Mouse (Mus musculus) urinary bladder, postnatal 25 days (tissue): Measurements from ENCODE around the gene Tifa.

Experiments
- DNase-seq: peaks from one replicate; pipeline ENCODE4 v3.0.0; 2022; ENCODE audit warnings: low spot score

The Tifa gene

DNA sequence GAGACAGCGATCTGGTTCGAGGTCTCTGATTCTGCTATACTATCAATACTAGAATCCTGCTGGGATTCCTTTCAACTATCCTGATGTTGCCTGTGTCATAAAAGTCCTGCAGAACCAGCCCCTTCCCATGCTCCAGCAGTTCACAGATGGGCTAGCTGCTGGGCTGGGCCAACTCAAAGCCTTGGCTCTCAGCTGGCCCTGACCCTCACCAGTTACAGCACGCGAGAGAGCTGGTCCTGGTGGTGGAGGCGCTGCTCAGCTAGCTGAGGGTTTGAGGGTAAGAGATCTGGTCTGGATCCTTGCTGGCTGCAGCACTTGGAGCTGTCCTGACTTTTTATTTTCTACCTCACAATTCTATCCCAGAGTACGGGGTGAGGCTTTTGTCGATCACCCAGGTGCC, 36.9 kb downstream of the Tifa start:
- DNase-seq = no peak

DNA sequence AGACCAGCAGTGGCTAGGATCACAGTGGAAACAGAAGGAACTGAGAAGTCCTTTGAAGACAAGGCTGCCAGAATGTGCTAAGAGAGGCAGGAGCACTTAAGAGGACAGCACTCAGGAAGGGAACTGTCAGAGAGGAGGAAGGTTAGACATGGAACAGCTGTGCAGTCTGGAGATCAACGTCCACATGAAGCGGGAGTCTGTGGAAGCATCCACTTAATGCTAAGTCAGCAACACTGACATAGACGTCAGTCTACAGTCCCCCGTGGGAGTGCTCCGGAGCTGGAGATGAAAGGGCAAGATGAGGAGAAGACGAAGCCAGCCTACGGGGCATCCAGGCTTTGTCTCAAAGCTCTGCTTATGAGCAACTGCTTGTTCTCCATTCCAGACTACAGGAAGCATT, 37.5 kb downstream of the Tifa start:
- no peak for DNase-seq

DNA sequence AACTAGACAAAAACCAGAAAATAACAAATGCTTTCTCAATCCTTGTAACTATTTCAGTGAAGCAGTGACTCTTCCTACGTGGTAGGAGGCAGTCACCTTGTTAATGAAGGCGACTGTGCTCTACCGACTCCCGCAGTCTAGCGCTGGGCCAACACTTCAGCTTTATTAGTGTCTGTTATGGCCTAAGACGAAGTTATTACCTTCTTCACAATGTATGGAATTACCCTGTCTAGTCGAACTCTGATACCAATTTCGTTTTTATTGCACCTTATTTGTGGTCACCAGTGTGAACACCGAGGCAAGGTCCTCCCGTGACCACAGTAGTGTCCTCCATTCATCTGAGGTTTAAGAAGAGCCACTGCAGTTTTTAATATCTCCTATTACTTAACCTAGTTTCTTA, 40.6 kb downstream of the Tifa start:
- DNase-seq = no peak

DNA sequence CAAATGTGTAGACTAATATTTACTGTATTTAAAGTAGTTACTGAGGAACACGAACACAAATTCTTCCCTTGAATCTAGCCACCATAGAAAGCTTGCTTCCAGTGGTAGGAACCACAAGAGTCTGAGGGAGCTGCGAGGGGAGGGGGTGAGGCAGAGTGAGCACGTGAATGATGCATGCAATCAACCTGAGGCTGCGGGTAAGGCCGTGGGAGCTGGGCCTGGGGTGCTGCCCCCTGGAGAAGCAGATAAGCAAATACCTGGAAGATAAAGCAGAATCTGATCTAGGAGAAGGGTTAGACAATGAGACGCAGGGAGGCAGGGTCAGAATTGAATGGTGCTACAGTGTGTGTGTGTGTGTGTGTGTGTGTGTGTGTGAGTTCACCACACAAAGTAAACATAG, 41.5 kb downstream of the Tifa start:
- DNase-seq = no peak

DNA sequence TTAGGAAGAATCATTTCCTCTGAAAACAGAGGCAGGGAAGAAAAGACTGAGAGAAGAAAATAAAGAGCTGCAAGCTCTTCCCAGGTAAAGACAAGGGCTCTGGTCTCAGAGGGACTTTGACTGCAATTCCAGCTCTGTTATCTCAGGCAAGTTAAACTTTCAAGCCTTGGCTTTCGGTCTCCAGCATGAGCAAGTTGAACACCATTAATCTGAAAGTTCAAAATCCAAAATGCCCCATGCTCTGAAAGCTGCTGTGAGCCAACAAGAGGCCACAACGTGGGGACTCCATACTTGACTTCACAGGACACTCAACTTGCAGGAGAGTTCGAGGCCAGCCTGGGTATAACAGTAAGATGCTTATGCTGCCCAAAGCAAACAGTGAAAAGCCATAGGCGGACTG, 44.4 kb downstream of the Tifa start:
- no peak for DNase-seq

DNA sequence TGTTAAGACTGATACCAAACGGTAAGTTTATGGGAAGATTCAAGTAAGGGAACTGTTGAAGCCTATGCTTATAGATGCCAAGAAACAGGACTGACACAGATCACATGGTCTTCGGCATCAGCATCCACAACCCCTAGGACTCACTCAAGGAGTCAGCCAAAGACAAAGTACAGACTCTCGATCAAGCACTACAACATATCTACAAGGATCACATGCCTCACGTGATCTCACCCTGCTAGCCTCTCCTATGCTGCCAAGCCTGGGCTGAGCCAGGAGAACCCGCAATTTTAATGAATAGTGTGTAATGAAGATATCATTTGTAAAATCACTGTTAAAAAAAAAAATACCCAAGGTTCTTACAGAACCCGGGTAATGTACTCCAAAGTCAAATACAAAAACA, 46.0 kb downstream of the Tifa start:
- no peak for DNase-seq

DNA sequence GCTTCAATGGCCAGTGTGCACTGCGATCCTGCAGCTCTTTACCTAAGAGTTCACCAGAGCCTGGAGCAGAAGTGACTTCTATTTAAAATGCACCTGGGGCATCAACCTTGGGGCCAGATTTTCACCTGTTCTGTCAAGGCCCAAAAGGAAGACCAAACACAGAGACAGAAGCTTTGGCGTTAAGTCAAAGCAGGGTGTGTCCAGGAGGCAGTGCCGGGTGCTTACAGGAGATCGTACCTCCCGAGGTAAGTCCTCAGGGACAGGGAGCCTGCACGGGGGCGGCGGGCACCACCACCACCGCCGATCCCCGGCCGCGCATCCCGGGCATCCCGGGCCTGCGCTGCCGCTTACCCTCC, 47.2 kb downstream of the Tifa start:
- DNase-seq = no peak

DNA sequence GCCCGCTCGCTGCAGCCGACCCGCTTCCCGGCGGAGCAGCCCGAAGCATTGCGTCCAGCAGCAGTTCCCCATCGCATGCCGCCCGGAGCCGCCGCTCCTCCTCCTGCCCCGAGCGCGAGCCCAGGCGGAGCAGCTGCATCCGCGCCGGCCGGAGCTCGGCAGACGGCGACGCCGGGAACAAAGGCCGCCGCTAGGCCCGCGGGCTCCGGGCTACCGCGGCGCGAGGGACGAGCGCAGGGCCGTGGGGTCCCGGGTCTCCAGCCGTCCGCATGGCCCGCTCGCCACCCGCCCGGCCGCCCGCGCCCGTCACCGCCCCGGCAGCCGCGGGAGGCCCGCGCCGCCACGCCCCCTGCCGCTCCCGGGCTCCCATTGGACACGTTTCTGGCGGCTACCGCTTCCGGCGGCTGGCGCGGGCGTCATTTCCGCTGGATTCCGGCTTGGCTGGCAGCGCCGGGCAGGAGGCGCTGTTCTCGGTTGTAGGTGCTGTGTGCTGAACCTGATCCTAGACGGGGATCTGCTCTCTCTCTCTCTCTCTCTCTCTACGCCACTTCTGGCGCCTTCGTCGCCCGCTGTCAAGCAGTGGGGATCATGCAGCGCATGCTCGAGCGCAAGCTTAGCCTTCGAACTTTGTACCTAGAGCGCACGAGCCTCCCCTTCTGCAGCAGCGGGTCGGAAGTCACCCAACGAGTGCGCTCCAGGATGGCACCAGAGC, 47.7 kb downstream of the Tifa start, which contains the start of gene Ap1ar:
Gene Ap1ar, minus strand, starts transcription at position 370 of the 712 bp plus-strand sequence.
- DNase-seq = peak; percentile 95

DNA sequence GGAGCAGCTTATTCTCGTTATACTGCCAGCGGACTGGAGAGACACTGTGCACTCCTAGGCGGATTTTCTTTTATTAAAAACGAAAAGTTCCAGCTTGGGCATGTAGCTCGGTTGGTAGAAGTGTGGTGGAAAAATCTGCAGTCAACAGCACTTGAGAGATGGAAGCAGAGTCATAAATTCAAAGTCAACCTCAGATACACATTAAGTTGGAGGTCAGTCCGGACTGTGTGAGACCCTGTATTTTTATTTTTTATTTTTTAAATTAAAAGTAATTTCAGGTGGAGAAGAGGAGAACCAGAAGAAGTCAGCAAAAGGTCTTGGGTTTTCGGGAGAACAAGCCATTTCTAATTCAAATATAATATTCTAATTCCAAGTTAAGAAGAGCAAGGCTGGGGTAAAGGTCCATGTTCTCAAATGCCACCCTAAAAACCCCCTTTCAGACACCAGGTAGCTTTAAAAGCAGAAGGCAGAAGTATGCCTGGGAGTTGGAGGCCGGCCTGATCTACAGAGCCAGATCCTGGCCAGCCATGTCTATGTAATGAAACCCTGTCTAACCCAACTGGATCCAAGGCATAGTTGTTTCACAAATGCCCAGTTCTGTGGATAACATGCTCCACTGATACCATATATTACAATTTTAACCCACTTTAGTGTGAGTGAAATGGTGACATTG, 48.5 kb downstream of the Tifa start:
- no peak for DNase-seq

DNA sequence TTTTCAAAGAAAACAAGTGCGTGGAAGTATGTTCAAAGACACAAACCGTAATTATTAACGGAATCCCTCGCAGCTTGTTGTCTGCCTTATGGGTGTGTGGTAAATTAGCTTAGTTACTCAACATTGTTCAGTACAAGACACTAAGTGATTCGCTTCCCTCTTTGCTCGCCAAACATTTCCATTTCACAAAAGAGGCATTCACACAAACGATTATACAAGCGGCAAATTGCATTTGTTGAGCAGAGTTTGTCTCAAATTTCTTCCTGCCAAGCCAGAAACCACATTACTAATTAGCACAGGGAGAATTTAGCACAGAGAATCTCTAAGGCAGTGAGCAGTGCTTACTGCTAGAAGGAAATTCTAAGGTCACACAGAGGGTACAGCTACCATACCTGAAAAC, 52.3 kb downstream of the Tifa start:
- no peak for DNase-seq

DNA sequence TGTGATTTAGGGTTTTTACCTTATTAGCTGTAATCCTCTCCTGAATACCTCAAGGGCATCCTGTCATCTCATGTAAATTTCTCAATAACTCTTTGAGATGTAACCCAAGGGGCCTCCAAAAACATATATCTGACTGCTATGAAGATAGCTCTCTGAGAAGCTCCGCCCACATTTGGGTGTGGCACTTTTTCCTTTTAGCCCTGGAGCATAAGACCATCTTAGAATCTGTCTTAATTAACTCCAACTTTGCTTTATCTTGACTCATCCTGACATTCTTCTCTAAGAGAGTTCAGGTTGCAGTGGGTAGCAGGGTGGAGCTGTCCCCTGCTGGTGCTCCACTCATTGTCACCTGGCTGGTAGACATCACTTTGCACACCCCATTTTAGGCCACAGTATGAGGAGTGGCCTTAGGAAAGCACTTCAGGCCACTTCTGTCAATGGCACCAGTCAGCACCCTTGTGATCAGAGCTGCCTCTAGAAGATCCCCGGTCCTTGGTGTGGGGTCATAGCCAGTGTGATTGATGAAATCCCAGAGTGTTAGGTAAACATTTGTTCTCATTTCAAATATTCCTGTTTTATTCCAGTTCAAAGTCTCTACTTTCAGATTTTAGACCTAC, 53.8 kb downstream of the Tifa start:
- no peak for DNase-seq

DNA sequence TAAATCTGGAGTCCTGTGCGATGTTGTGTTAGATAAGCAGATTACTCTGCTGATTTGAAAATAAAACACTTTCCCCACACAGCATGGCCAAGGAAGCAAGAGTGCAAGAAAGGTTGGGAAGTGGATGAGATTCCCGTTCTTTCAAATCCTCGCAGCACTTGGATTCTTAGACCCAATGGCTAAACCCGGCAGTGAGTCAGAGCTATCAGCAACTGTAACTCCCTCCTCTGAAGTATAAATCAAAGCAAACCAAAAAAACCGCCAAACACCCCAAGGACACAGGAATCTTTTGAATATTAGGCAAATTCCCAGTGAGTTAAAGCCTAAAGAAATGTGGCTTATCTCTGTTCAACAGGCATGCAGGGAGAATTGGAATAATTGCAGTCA, 54.3 kb downstream of the Tifa start:
- no peak for DNase-seq

DNA sequence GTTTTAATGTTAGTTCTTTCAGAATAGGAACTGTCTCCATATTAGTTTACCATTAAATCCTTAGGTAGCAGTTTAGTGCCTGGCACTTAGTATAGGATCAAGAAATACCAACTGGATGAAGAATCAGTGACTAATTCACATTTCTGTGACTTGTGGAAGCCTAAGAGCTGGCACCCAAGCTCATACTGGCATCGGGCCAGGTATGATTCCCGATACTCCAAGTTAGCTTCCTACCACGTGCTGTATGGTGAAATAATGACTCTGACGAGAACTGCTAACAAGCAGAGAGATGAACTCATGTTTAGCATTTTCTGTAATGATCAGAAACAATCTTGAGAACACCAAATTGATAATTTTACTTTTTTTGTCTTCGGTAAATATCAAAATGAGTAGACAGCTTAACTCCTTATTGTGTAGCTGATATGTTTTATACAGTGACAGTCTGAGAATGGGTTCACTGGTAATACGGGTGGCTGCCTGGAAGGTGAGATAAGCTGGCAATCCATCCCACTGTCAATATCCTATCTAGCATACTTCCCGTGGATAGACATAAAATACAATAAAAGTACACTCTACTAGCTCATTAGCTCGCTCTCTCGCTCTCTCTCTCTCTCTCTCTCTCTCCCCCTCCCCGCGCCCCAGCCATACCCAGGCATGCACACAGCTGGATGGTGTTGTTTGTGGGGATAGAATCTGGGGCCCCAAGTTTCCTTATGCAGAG, 58.6 kb downstream of the Tifa start:
- DNase-seq = no peak

DNA sequence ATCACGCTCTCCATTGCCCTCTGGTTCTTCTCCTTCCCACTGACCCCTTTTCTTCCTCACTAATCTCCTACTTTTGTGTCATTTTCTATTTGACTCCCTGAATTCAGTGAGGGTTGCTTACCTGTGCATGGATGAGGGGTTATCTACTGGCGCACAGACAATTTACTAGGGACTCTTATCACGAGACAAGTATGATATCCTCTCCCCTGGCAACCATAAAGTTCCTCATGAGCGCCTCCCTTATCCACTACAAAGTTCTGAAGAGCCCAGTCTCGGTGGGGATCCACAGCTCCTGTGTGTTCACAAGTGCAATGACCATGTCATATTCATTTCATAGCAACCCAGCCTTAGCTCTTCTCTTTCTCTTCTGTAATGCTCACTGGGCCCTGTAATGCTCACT, 60.3 kb downstream of the Tifa start:
- no peak for DNase-seq

DNA sequence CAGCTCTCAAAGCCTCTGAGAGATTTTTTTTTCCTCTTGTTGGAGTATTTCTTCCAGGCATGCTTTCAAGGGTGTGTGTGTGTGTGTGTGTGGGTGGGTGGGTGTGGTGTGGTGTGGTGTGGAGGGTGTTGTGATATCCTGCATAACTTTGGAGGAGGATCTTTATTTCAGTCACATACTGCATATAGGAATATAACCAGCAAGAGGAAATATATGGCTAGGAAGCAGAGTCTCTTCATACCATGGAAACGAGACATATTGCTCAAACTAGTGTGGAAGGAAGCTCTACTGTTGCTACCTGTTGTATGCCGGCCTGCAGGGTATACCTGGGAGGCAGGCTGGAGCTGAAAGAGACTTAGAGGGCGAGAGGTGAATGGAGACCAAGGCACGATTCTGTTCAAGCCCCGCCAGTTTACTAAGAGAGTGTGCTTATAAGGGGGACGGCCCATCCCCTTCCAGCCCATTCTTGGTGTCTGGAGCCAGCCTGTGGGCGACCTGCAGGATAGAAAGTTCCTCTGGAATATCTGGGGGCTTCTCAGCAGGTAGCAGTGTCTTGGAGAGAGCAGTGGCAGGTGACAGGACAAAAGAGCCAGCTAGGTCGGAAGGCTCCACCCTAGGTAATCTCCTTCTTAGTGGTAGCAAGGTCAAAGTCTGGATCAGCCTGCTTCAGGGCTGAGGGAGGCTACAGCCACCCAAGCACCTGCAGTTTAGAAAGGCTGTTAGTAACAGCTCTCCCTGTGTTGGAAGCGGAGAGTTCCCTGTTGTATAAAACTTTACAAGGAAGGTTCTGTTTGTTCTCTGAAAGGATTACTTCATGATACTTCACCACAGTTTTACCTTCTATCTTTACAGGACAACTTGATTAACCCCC, 61.4 kb downstream of the Tifa start:
- DNase-seq = no peak

DNA sequence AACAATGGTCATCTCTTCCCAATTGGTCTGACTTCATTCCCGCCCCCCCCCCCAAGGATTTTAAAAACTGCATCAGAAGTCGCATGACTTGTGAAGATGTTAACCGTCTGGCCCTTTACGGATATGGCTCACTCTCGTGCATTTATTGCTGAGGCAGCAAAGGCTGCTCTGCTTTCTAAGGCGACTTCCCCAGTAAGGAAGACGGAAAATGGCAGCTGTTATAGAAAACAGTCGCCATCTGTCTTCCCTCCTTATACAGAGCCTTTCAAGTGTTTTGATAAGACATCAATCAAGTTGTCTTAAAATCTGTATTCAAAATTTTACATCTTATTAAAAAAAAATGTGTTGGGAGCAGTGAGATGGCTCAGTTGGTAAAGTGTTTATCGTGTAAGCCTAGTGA, 63.1 kb downstream of the Tifa start:
- no peak for DNase-seq

DNA sequence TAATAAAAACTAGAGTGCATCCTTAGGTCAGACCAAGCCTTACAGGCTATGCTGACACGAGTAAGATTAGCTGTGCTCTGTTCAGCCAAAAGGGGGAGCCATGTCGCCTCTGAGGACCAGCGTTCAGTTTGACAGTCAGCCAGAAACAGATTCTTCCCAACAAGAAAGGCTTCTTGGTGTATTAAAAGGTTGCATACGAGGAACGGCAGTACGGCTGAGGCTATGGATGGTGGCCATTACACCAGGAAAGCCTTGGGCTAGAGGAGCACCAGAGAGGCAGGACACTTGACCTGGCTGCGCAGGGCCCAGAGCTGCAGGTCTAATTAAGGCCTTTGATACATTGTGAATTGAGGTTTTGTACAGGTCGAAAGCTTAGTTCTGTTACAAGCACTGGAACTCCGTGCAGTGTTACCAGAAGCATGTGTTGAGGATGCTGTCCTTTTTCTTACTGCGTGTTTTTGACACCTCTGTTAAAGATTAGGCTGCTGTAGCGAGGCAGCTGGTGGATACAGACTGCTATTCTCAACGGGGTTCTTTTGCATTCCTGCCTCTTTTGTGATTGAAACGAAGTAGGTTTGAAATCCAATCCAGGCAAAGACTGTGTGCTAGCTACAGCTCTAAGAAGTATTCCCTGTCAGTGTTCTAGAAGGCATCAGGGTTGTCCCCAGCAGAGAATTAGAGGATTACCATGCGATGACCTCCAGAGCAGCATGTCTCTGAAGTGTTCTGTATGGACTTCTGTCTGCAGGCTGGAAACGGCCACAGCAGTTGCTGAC, 64.0 kb downstream of the Tifa start:
- DNase-seq = peak; percentile 70

DNA sequence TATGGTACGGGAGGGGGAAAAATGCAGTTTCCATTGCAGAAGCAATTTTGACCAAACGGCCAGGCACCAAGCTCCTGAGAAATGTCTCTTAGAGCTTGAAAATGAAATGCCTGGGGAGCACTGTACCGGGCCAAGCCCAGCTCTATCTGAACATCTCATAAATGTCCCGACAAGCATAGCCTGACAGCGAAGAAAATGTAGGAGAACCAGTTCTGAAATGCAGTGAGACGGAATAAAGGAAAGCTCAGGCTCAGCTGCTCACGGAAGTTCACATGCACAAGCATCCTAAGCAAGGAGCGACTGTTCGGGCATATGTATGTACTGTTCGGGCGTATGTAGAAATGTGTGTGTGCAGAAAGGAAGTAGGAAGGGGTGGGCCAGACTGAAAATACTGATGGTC, 71.7 kb downstream of the Tifa start:
- no peak for DNase-seq

DNA sequence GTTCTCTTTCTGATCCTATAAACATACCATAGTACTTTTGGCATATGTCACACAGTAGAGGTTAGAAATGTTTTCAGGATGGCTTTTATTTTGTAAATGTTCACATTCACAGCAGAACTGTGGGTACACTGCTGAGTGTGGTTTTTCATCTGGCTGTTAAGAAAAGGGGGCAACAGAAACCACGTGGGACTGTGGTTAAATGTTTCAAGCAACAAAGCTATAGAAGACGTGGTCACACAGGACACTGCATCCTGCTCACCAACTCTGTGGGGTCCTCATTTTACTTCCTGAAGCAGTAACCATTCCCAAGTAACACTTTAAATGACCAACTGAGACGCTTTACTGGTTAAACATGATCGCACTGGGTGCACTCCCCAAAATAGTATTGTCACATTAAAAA, 72.9 kb downstream of the Tifa start:
- no peak for DNase-seq

DNA sequence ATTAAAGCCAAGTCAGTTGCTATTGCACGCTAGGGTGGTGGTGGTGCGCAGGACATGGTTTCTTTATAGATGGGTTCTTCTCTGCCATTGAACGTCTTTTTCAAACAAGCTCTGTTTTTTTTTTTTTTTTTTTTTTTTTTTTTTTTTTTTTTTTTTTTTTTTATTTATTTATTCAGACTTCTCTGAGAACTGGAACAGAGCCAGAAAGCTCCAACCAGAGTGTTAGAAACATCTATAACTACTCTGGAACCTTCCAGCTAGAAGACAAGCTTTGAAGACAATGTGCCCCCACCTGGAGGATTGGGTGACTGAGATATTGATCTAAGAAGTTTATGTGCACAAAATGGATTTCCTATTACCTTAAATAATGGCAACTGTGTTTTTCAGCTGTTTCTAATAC, 74.0 kb downstream of the Tifa start:
- no peak for DNase-seq

DNA sequence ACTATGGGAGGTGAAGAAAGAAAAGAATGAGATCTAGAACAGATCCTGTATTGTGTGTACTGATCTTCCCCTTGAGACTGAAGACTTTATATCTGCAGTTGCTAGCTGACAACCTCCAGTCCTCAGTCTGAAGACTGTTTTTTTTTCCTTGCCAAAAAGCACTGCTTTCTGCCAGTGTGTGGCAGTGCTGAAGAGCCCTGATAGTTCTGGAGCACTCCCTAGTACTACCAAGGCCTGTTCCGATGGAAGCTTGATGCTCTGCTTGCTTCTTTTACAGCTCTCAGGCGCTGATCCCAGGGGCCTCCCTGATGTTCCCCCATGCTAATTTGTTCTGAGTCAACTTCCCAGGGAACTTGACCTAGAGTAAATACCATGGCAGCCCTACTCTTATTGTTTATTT, 74.6 kb downstream of the Tifa start:
- DNase-seq = no peak
